Mouse (Mus musculus): ENCODE measurements around the gene Hsfy2. TPM values are rescaled to one million over a fixed set of nuclear protein-coding genes. Genes with fewer than 3 reads are reported as not detected.

The Hsfy2 gene
- polyA plus RNA-seq, 1 experiment from 2014 or later, result not detected

DNA sequence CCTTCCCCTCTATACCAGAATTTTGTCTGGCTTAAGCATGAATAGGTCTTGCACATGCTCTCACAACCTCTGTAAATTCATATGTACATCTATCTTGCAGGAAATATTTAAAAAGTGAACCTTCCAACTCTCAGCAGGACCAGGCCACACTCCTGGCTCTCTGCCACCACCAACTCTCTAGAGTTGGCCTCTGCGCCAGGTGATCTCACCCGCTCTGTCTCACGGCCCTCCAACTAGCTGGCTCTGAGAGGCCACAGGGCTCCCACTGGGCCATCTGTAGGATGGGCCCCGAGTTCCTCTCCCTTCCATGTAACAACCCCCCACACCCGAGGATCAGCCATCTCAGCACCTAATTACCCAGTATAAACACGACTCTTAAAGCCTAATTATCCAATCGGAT lies 10.4 kb downstream of the Hsfy2 start:
- Histone ChIP-seq H3K4me2 (ENCODE audit: low read length) (no peak overlapping the region), H3K4me1 (replicated peaks; ENCODE audit: control insufficient read depth, insufficient read depth, low read length) (no peaks in the 10 kb centered on the region), H3K9me3 (ENCODE audit: control insufficient read depth, low read length) (no peaks in the 10 kb centered on the region), H3K27ac (ENCODE audit: low read length) (no peak overlapping the region), H3K4me3 (replicated peaks; ENCODE audit: low read length) (no peak overlapping the region), H3K27me3 (replicated peaks; ENCODE audit: control insufficient read depth, insufficient read depth, low read length) (no peaks in the 10 kb centered on the region), H3K36me3 (ENCODE audit: control insufficient read depth, insufficient read depth) (no peaks in the 10 kb centered on the region), H3K9ac (replicated peaks; ENCODE audit: low read depth, low read length) (no peak overlapping the region)
- ATAC-seq, result no peak
- WGBS, result 77% methylated on average over 7 of the region's 7 CpGs

DNA sequence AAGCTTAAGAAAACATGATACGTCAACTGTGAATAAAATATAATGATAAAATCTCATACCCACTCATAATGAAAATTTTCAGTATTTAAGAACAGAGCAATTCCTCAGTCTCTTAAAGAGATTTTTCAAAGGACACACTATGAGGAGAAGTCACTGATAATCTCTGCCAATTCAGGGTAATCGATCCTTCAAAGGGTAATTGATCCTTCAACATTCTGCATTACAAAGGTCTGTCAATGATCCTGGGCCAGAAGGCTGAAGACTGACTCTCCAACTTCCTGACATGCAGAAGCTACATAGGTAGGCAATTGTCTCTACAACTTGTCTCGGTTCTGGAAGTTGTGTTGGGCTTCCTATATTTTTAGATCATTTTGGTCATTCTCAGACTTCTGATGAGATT lies 12.9 kb downstream of the Hsfy2 start:
- Histone ChIP-seq H3K9me3 (ENCODE audit: control insufficient read depth, low read length) (no peaks in the 10 kb centered on the region), H3K4me3 (replicated peaks; ENCODE audit: low read length) (no peak overlapping the region), H3K27ac (ENCODE audit: low read length) (no peak overlapping the region), H3K4me1 (replicated peaks; ENCODE audit: control insufficient read depth, insufficient read depth, low read length) (no peaks in the 10 kb centered on the region), H3K4me2 (ENCODE audit: low read length) (no peak overlapping the region), H3K36me3 (ENCODE audit: control insufficient read depth, insufficient read depth) (no peaks in the 10 kb centered on the region), H3K9ac (replicated peaks; ENCODE audit: low read depth, low read length) (no peak overlapping the region), H3K27me3 (replicated peaks; ENCODE audit: control insufficient read depth, insufficient read depth, low read length) (no peaks in the 10 kb centered on the region)
- ATAC-seq, result no peak
- WGBS, result 91% methylated on average over 3 of the region's 3 CpGs

DNA sequence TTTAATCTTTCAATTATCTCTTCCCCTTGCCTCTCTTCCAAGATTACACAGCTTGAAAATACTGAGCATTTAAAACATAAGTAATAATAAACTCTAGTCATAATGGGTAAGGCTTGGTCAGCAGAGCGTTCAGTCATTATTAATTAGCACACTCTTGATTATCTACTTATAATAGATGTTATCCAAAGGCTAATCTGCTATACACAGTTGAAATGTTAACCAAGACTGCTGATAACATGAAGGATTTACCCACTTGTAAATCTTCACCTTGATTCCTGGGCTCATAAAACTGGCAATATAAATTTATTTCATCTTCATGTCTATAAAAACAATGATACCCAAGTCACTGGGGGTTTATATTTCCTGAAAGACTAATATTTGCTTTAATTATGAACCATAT lies 24.9 kb downstream of the Hsfy2 start:
- no peaks in the 10 kb centered on the region for H3K4me1 ChIP-seq (replicated peaks; ENCODE audit: control insufficient read depth, insufficient read depth, low read length)
- no peaks in the 10 kb centered on the region for H3K36me3 ChIP-seq (ENCODE audit: control insufficient read depth, insufficient read depth)
- no peak for ATAC-seq
- no peaks in the 10 kb centered on the region for H3K27me3 ChIP-seq (replicated peaks; ENCODE audit: control insufficient read depth, insufficient read depth, low read length)
- H3K9me3 ChIP-seq (ENCODE audit: control insufficient read depth, low read length), result no peaks in the 10 kb centered on the region
- no peak overlapping the region for H3K9ac ChIP-seq (replicated peaks; ENCODE audit: low read depth, low read length)
- H3K4me2 ChIP-seq (ENCODE audit: low read length), result no peak overlapping the region
- no peak overlapping the region for H3K27ac ChIP-seq (ENCODE audit: low read length)
- no peak overlapping the region for H3K4me3 ChIP-seq (replicated peaks; ENCODE audit: low read length)
- 70% methylated on average over 1 of the region's 1 CpGs for WGBS

All from forebrain, embryonic 16.5 days (tissue).